ENCODE assay signal across 18 mouse cellular contexts in genomic region chr4:44963156-44963555, GRCm38 (mm10).
"Had no signal": no experiment of that assay in that cellular context is flagged by ENCODE, and none has a peak within 500 bp of the region (broad histone marks: within the 10 kb centered on the region; RNA-seq: fewer than 3 reads in every experiment).

No protein-coding gene starts in this region.

- H3K9ac ChIP-seq: lung, embryonic 14.5 days; midbrain, embryonic 13.5 days; midbrain, embryonic 15.5 days; neural tube, embryonic 13.5 days; neural tube, embryonic 15.5 days had no signal

- H3K27ac ChIP-seq: midbrain, embryonic 10.5 days; midbrain, embryonic 13.5 days; midbrain, embryonic 15.5 days; neural tube, embryonic 13.5 days; neural tube, embryonic 15.5 days had no signal

- DNase-seq: lung, adult 18-20 months; lung, embryonic 14.5 days; lung, postnatal 10 days; lung, postnatal 4 days; retina, postnatal 1 day; right cerebral cortex, adult 18-20 months; right cerebral cortex, postnatal 25 days; right cerebral cortex, postnatal 4 days; spleen, adult 18-20 months; thymus, adult 18-20 months; thymus, postnatal 14 days; thymus, postnatal 36 days had no signal

- H3K9me3 ChIP-seq: midbrain, embryonic 10.5 days; midbrain, embryonic 13.5 days; midbrain, embryonic 15.5 days; neural tube, embryonic 13.5 days; neural tube, embryonic 15.5 days had no signal

- ATAC-seq: midbrain, embryonic 13.5 days; midbrain, embryonic 15.5 days had no signal

- H3K4me1 ChIP-seq: midbrain, embryonic 10.5 days; midbrain, embryonic 13.5 days; midbrain, embryonic 15.5 days; neural tube, embryonic 13.5 days; neural tube, embryonic 15.5 days had no signal

- H3K27me3 ChIP-seq: midbrain, embryonic 13.5 days; midbrain, embryonic 15.5 days; neural tube, embryonic 13.5 days; neural tube, embryonic 15.5 days had no signal

- H3K4me3 ChIP-seq: midbrain, embryonic 10.5 days; midbrain, embryonic 13.5 days; midbrain, embryonic 15.5 days; myocyte; neural tube, embryonic 13.5 days; neural tube, embryonic 15.5 days had no signal

- H3K36me3 ChIP-seq: midbrain, embryonic 10.5 days; midbrain, embryonic 13.5 days; midbrain, embryonic 15.5 days; neural tube, embryonic 13.5 days; neural tube, embryonic 15.5 days had no signal

- H3K4me2 ChIP-seq: lung, embryonic 14.5 days; midbrain, embryonic 13.5 days; midbrain, embryonic 15.5 days; neural tube, embryonic 13.5 days; neural tube, embryonic 15.5 days had no signal
